Mouse (Mus musculus): ENCODE measurements at regions not wholly inside any gene's neighbourhood (a gene's known extent, or its start where the extent isn't known, plus 50 kb on each side); places are given as distances from the start of the nearest gene placed in this dataset.
"Not testable (repeated sequence)": the region's sequence is repeated elsewhere in the genome, so short reads cannot be mapped to it uniquely, and the experiment has no call there.

DNA sequence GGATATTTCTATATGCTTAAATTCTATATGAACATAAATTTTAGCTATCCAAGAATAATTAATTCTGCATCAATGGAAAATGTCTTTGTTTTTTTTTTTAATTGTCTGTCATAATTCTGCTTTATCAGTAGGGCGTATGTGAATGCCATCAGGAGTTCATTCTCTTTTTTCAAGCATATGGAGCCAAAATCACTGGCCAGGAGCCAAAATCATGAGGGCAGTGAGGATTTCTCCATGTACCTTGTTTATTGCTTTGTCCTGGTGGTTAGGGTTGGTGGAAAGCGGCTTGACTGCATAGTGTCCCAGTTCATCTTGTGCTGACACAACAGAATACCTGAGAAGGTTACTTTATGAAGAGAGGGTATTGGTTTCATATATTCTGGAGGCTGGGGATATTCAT is 243.9 kb downstream of the AI429214 start:
- no peak for DNase-seq (ENCODE audit: low spot score in 2 of 2)

DNA sequence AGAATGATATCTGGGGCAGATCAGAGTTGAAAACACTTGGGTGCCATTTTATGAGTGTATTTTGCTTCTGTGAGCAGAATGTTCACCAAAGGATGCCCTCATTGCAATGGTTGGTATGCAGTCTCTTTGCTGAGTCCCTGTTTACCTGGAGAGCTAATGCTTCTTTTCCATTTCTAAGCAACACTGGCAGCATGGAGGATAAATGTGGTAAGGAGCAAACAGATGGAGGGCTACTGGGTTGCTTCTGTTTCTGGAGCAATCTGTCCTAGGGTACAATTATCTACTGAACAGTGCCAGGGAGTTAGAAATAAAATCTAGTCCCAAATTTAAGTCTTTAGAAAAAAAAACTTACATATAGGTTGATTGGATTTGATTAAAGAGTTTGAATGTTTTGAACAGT is 245.9 kb downstream of the AI429214 start:
- no peak for DNase-seq (ENCODE audit: low spot score in 2 of 2)

DNA sequence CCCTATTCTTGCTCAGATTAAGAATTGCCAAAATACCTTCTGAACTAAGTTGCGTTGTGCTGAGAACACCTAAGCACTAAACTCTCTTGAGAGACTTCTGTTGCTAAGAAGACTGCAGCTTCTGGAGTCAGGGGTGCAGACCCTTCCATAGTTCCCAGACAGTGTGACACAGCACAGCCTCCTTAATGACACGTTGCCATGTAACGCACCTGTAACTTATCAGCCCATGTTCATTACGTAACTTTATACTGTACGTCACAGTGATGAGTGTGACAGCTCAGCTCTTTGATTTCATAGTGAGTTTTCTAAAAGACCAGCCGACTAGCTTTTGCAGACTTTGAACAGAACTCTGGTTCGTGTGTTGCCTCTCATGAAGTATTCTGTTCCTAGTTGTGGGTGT is 257.8 kb downstream of the AI429214 start:
- DNase-seq (ENCODE audit: low spot score in 2 of 2): not testable (repeated sequence)

DNA sequence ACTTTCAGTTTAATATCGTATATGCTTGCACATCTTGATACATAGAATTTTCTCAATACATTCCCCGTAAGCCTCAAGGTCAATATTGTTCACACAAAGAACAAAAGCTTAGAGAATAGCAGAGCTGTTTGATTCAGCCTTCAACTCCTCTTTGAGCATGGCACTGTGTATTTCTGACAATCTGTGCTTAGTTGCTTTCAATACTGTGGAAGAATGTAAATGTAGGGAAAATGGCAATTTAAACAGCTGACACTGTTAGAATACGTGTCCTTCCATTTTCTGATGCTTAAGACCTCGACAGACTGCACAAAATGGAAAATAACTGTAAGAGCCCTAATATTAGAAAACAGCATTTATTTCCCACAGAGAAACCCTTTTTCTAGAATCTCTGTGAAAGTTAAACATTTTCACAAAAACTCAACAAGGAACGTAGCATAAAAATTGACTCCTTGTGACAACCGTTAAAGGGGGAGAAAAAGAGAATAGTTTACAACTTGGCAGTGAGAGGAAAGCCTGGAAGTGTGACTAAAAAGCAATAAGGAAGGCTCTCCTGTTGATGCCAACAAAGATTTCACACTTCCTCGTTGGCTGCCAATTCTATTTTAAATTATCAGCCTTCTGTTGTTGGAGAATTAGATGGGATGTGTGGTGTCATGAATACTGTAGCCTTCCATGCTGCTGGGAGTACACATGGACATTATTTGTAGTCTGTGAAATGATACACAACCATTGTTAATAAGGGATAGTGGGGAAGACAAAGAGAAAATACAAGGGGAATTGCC is 297.9 kb downstream of the AI429214 start:
- no peak for DNase-seq (ENCODE audit: low spot score in 2 of 2)

Data from frontal cortex, postnatal 25 days (tissue).